Mouse (Mus musculus) urinary bladder, adult 18-20 months (tissue): ENCODE results near the gene Vmn1r2.
"Not testable (repeated sequence)": the region's sequence is repeated elsewhere in the genome, so short reads cannot be mapped to it uniquely, and the experiment has no call there.

ENCODE experiments used
- DNase-seq, 2 experiments: peaks; one replicate each; pipeline ENCODE4 v3.0.0; 2022; ENCODE audit warnings: low spot score in 2 of 2, mixed read lengths in 2 of 2

Vmn1r2 gene

DNA sequence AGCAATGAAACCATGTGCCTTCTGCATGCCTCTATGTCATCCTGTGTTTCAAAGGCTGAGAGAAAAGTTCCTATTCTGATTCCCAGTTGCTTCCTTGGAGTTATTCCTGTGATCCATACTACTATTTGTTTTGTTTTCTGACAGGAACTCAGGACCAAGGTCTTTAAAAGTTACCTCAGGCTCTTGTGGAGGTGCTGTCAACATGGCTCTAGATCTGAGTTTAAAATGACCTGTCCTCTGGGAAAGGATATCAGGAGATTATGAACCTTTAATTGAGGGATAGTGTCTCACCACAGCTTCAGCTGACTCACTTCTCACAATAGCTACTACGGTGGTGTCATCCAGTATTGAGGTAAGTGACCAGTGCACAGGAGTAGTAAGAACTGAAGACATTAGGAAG, at the start of gene Vmn1r2:
Gene Vmn1r2 (plus strand): TSS at position 301 of the 400 bp plus-strand sequence.
- not testable (repeated sequence) for DNase-seq

DNA sequence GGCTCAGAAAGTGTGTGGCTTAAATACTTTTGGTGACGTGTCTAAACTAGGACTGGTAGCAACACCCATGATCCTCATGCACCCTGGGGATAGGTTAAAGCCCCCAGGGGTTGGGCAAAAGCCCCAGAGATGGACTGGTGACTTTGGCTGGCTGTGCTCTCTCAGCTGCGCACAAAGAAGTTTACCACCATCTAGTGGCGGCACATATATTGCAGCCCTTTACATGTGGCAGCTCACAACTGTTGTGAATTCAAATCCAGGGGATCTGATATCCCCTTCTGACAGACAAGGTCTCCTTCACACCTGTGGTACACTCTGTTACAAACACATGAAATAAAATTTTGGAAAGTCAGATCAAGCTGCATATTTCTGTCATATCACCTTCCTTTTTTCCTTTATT, 19.2 kb upstream of the Vmn1r2 start:
- DNase-seq: not testable (repeated sequence)

DNA sequence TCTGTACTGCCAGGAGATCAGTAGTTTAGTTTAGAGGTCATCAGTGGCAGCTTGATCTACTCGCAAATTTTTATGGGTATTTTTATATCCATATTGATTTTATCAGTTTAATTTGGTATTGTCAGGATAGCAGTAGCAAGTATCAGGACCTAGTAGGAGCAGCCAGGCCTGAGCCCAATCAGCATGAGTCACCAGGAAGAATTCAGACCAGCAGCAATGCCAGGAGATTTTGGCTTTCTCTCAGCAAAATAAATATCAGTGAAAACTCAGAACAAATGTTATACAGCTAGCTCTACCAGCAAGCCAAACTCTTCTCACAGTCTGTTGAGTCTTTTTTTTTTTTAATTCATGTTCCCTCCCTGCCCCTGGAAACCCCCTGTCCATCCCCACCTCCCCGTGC, 13.8 kb upstream of the Vmn1r2 start:
- DNase-seq: not testable (repeated sequence)

DNA sequence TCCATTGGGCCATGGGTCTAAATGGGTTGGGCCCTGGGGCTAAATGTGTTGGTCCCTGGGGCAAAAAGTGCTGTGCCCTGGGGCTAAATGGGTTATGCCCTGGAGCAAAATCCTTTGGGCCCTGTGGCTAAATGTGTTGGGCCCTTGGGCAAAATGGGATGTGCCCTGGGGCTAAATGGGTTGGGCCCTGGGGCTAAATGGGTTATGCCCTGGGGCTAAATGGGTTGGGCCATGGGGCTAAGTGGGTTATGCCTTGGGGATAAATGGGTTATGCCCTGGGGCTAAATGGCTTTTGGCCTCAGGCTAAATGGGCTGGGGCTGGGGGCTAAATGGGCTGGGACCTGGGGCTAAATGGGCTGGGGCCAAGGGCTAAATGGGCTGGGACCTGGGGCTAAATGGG, 2.7 kb upstream of the Vmn1r2 start:
- DNase-seq: not testable (repeated sequence)

DNA sequence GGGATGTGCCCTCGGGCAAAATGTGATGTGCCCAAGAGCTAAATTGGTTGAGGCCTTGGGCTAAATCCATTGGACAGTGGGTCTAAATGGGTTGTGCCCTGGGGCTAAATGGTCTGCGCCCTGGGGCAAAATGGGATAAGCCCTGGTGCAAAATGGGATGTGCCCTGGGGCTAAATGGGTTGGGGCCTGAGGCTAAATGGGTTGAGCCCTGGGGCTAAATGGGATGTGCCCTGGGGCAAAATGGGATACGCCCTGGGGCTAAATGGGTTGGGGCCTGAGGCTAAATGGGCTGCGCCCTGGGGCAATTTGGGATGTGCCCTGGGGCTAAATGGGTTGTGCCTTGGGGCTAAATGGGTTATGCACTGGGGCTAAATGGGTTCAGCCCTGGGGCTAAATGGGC, 2.1 kb upstream of the Vmn1r2 start:
- DNase-seq: no peak

DNA sequence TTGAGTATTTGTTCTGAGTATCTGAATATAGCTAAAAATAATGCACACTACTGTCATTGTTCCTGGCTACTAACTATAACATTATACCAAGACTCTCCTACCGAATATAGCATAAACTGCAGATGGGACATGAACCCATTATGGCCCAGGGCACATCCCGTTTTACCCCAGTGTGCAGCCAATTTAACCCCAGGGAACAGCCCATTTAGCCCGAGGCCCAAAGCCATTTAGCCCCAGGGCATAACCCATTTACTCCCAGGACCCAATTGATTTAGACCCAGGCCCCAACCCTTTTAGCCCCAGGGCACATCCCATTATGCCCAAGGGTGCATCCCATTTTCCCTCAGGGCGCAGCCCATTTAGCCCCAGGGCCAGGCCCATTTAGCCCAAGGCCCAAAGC, 7.5 kb downstream of the Vmn1r2 start:
- not testable (repeated sequence) for DNase-seq

DNA sequence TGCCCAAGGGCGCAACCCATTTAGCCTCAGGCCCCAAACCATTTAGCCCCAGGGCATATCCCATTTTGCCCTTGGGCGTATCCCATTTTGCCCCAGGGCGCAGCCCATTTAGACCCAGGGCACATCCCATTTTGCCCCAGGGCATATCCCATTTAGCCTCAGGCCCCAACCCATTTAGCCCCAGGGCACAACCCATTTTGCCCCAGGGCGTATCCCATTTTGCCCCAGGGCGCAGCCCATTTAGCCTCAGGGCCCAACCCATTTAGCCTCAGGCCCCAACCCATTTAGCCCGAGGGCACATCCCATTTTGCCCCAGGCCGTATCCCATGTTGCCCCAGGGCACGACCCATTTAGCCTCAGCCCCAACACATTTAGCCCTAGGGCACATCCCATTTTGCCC, 8.6 kb downstream of the Vmn1r2 start:
- DNase-seq: not testable (repeated sequence)

DNA sequence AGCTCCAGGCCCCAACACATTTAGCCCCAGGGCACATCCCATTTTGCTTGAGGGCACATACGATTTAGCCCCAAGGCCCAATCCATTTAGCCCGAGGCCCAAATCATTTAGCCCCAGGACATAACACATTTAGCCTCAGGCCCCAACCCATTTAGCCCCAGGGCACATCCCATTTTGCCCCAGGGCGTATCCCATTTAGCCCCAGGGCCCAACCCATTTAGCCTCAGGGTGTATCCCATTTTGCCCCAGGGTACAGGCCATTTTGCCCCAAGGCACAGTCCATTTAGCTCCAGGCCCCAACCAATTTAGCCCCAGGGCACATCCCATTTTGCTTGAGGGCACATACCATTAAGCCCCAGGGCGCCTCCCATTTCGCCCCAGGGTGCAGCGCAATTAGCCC, 9.1 kb downstream of the Vmn1r2 start:
- DNase-seq: not testable (repeated sequence)

DNA sequence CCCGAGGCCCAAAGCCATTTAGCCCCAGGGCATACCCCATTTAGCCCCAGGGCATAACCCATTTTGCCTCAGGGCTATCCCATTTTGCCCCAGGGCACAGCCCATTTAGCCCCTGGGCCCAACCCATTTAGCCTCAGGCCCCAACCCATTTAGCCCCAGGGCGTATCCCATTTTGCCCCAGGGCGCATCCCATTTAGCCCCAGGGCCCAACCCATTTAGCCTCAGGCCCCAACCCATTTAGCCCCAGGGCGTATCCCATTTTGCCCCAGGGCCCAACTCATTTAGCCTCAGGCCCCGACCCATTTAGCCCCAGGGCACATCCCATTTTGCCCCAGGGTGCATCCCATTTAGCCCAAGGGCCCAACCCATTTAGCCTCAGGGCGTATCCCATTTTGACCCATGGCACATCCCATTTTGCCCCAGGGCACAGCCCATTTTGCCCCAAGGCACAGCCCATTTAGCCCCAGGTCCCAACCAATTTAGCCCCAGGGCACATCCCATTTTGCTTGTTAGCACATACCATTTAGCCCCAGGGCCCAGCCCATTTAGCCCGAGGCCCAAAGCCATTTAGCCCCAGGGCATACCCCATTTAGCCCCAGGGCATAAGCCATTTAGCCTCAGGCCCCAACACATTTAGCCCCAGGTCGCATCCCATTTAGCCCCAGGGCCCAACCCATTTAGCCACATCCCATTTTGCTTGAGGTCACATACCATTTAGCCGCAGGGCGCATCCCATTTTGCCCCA, 9.8 kb downstream of the Vmn1r2 start:
- not testable (repeated sequence) for DNase-seq

DNA sequence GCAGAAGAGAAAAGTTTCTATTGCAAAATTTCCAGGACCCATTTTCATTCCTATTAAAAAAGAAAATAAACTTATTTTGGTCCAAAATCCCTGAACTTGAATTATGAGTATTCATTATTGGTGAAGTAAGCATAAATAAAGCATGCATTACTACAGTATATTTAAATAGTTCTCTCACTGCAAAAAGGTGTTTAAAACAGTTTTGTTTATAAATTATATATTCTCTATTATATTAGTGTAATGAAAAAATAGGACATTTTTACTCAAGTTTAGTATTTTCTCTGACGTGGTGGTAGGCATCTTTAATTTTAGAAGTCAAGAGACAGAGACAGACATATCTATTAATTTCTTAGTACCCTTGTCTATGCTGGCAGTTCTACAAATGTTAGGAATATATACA, 18.1 kb downstream of the Vmn1r2 start, which contains the start of gene Vmn1r3:
Gene Vmn1r3 (minus strand): TSS at position 101 of the 400 bp plus-strand sequence.
- DNase-seq: not testable (repeated sequence)

DNA sequence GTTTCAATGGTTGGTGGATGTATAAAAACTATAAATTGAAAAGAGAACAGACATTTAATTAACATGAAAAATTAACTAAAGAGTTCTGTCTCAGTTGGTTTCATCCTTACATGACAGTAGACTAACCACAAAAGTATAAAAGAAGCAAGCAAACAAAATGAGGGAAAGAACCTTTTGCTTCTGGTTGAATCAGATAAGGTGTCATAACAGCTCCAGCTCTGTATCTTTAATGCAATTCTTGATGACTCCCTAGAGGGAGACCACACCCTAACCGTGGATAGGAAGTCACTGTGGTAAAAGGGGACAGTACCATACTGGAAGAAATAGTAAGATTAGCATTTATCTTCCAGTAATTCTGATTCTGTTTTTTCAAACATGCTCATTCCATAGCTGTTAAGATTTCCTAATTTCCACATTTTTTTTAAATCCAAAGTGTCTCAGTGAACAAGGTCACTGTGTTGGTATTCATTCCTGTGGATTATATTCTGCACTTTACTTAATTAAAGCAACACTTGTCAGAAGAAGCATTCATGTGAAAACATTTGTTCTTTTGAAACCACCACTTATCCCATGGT, 42.6 kb downstream of the Vmn1r2 start:
- DNase-seq: not testable (repeated sequence)

DNA sequence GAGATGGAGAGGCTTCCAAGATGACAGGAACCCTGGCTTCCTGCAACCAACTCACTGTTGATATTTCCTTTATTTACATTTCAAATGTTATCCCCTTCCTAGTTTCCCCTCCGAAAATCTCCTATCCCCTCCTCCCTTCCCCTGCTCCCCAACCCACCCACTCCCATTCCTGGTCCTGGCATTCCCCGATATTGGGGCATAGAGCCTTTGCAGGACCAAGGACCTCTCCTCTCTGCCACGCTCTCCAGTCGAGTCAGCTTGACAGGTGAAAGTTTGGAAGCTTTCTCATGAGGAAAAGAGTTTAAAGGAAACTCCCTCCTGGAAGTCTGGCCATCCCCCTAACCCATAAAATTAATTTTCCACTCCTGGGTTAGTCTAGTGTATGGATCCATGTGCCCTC, 46.2 kb downstream of the Vmn1r2 start:
- not testable (repeated sequence) for DNase-seq

DNA sequence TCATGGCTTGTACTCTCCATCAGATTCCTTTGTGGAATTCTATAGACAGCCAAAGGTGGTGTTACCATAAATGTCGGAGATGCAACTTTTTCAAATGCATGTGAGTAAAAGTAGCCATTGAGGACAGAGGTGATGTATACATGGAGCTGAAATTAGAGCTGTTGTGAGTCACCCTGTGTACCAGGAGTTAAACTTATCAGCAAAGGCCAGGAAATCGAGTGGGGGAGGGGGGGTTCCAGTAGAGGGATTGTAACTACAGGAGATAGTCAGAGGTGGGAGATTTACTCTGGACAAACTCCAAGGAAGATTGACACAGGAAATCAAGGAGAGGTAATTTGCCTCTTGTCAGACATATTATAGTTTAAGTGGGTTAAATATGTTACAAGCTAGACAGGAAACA, 49.3 kb downstream of the Vmn1r2 start:
- not testable (repeated sequence) for DNase-seq
